Mouse (Mus musculus) heart, postnatal 14 days (tissue): ENCODE measurements around the gene Helq. TPM values are rescaled to one million over a fixed set of nuclear protein-coding genes. Genes with fewer than 3 reads are reported as not detected.

Source experiments
- DNase-seq, 2 experiments: peaks; one replicate each; pipeline ENCODE4 v3.0.0; 2021 to 2022
- intact Hi-C: fragments of 180-260 bp; cut with DNase I; formaldehyde crosslinking; loops from one replicate; pipeline ENCODE4 v1.15.1; 2025
- long read RNA-seq, 2 experiments: library from polyadenylated mRNA; stranded (forward); transcript quantifications; one replicate each; pipeline ENCODE4 v2.0.0; 2021
- total RNA-seq, 2 experiments: library from RNA; stranded (reverse); gene quantifications; 2 replicates each; pipeline ENCODE4 v1.2.3; 2021

Gene Helq
- total RNA-seq, result 1 to 10 TPM; 3.0 to 3.3 TPM
- long read RNA-seq, experiment 1, partial matches to known transcripts, result 0 of 6 reads
- long read RNA-seq, experiment 1, other reads (novel, unspliced or antisense), result 2 of 6 reads
- long read RNA-seq, experiment 2, partial matches to known transcripts, result 0 of 4 reads
- long read RNA-seq, experiment 2, other reads (novel, unspliced or antisense), result 3 of 4 reads

DNA sequence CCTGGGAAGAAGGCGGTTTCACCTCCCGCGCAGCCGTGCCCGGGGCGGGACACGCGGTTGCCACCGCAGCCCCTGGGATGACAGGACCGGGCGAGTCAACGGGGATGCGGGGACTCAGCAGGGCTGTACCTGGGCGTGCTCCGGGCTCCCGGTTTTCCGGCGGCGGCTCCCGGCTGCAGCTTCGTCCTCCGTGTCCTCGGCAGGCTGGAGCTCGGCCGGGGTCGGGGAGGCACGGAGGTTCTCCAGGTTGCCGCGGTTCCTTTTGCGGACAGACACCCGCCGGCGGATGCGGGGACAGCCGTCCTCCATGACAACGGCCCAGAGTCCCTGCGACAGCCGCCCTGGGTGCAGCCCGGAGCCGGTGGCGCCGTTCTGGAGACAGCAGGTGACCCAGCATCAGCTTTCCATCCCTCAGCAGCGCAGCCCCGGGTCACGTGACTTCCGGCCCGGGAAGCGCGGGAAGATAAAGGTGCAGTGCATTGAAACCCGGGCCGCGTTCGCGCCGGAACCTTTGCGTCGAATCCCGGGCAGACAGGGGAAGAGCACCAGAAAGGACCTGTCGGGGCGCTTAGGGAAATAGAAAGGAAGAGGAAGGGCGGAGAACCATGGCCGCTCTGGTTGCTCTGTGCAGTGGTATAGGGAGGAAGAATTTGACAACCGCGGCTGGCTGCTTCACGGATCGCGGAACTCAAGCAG is at the start of gene Helq, which contains the start of gene Mrps18c:
Helq (minus strand) TSS at position 434 of the 696 bp plus-strand sequence.
Mrps18c (plus strand) TSS at position 463 of the 696 bp plus-strand sequence.
- intact Hi-C loops, result loop anchor here (5.0 kb wide), 1 partner anchor 126 kb away; no protein-coding TSS in a partner anchor
- DNase-seq, result peak; percentile 87 to 89

DNA sequence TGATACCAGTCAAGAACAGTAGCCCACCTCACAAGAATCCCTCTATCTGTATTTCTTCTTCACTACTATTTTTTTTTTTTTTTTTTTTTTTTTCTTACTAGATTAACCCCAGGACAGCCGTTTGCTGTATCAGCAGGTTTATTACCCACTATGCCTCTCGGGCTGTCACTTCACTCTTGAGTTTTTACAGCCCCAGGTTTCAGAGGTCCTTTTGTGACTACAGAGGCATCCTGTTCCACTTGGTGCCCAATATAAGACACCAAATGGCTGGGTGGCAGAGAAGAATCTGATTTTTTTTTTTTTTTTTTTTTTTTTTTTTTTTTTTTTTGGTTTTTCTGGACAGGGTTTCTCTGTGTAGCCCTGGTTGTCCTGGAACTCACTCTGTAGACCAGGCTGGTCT is 48.7 kb upstream of the Helq start:
- no peak for DNase-seq
- intact Hi-C loops, result loop anchor here (2.0 to 5.0 kb wide), 2 partner anchors 14 to 60 kb away; no protein-coding TSS in a partner anchor

DNA sequence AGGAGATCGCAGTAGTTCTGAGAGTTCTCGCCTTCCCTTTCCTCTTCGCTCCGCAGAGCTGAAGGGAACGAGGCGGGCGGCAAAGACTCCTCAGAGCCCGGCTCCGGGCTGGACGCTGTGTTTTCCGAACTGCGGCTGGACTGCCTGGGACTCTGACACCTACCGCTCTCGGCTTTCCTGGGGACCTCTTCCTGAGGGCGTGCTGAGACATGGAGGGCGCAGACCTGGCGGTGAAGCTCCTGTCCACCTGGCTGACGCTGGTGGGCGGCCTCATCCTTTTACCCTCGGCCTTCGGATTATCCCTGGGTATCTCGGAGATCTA is 48.2 kb upstream of the Helq start:
- DNase-seq, result no peak
- intact Hi-C loops, result loop anchor here (2.0 to 5.0 kb wide), 2 partner anchors 14 to 61 kb away; no protein-coding TSS in a partner anchor

DNA sequence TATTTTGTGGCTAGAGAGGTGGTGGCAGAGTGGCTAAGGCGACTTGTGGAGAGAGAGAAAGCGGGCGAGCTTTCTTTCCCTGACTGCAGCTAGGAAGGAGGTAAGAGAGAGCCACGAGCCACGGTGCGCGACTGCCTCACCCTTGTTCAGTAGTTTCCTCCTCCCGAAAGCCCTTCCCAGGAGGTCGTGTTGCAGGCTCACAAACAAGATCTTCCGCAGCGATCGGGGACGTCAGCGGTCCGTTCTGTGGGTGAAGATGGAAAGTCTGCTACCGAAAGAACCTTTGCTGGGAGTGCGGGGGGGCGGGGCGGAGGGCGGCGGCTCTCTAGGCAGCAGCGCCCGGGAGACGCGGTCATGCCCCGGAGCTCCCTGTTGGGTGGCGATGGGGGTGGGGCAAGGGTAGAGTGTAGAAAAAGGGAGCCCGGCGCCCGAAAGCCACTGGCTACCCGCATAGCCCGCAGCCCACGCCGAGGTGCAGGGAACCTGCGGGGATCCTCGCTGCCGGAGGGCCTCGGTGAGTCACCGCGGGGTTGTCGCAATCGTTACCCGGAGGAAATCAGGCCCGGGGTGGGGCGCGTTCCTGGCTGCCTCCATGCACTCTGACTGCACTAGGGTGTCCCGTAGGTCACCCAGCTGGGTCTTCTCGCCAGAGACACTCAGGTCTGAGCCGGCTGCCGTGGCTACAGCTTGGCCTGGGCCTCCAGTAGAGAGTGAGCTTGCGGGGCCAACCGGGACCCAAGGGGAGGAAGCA is 47.6 kb upstream of the Helq start:
- intact Hi-C loops, result loop anchor here (2.0 to 5.0 kb wide), 2 partner anchors 15 to 61 kb away; no protein-coding TSS in a partner anchor
- peak; percentile 76 to 77 for DNase-seq

DNA sequence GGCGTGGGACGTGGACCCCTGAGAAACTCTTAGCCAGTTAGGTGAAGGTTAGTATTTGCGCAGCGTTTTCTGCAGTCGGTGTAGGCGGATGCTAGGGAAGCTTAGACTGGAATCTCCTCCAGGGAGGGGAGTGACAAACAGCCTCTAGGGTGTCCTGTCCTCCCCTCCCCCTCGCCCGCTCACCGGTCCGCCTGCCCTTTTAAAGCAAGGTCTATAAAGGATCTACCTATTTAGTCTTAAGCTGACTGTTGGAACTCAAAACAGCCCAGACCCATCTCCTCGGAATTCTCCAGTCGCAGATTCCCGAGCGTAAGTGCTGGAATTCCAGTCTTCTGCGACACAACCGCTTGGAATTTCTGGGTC is 47.1 kb upstream of the Helq start, which contains the start of gene Gpat3:
Gpat3 (plus strand) TSS at position 229 of the 363 bp plus-strand sequence.
- intact Hi-C loops, result loop anchor here (5.0 kb wide), 1 partner anchor 62 kb away; no protein-coding TSS in a partner anchor
- peak; percentile 44 to 59 for DNase-seq

DNA sequence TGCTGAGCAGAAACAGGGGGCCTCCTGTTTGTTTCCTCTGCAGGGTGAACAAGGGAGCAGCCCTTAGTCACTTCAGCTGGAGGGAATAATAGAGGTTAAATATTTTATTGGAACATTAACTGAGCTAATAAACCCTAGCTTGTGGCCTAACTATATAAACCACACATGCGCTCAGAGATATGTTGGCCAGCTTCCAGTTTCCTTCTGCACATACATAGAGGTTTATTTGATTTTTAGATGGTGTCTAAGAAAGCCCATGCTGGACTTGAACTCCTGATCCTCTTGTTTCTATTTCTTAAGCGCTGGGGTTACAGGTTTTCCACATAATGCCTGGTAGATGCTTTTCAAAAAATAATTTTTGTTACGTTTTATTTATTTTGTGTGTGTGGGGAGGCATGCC is 46.1 kb upstream of the Helq start:
- intact Hi-C loops, result no loop called here

DNA sequence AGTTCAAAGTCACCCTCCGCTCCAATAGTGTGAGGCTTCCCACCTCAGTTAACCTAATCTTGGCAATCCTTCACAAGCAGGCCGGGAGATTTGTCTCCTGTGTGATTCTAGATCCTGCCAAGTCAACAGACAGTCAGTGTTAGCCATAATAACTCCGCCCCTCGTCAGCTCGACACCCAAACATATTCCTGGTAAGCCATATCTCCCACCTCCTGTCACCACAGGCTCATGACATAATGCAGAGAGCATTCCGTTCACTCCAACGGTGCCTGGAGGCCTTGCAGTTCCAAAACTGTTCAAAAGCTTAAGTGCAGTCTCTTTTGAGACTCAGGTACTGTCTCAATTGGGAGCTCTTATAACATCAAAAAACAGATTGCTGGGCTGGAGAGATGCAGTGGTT is 39.5 kb upstream of the Helq start:
- intact Hi-C loops, result no loop called here
- peak; percentile 45 to 62 for DNase-seq

More for the DNA sequence above, 46.1 kb upstream of the Helq start:
- DNase-seq, result no peak

DNA sequence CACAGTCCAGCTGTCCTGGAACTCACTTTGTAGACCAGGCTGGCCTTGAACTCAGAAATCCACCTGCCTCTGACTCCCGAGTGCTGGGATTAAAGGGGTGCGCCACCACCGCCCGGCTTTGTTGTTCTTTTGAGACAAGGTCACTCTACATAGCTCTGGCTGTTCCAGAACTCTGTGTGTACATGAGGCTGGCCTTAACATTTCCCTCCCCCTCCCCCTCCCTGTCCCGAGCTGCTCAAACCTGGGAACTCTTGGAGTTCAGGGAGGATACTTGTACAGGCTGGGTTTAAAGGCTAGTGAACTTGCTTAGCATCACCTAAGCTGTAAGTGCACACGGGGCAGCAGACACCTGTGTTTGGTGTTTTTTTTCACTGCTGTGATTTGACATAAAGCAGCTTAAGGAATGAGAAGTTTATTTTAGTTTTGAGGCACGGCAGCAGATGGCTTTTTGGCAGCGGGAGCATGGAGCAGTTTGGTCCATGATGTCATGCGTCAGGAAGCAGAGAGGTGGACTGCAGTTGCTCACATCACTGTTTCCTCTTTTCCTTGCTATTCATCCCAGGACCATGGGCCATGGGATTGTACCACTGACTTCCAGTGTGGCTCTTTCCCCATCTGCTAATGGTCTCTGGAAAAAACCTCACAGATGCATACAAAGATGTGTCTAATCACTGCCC is 37.6 kb upstream of the Helq start:
- intact Hi-C loops, result no loop called here
- no peak for DNase-seq

DNA sequence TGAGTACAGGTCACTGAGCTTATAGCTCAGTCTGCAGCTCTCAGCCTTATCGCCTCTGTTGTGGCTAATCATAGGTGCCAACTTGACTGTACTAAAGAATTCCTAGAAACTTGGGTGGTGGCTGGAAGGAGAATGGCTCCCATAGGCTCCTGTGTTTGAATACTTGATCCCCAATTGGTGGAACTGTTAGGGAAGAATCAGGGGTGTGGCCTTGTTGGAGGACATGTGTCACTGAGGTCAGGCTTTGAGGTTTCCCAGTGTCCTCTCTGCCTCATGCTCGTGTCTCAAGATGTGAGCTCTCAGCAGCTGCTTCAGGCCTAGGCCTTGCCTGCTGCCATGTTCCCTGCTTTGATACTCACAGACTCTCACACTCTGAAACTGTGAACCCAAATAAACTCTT is 35.4 kb upstream of the Helq start:
- intact Hi-C loops, result no loop called here
- DNase-seq, result no peak

DNA sequence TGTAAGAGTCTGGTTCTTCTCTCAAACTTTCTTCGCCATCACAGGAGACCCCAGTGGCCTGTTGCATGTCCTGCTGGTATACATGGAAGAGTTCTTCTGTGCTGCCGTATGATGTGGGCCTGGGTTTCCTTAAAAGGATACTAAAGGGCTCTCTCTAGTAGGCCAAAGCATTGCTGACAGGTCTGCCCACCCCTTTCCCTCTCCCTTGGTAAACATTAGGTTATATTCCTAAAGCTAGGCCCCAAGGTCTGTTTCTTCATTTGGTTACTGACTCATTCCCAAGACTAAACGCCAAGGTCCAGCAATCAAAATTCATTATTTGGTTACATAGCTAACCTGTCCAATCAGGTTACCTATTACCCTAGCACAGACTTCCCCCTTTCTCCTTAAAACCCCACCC is 34.3 kb upstream of the Helq start:
- intact Hi-C loops, result no loop called here
- DNase-seq, result no peak

DNA sequence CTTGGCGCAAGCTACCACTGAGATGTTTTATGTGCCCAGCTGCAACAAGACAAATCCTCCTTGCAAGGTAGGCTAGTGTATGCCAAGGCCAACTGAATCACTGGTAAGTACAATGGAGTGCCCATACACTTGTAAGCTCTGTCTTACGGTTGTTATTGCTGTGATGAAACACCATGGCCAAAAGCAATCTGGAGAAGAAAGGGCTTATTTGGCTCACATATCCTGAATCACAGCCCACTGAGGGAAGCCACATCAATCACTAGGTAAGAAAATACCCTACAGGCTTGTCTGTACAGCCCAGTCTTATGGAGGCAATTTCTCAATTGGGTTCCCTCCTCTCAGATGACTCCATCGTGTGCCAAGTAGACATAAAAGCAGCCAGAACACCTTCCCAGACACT is 30.3 kb upstream of the Helq start:
- intact Hi-C loops, result no loop called here
- DNase-seq, result no peak

DNA sequence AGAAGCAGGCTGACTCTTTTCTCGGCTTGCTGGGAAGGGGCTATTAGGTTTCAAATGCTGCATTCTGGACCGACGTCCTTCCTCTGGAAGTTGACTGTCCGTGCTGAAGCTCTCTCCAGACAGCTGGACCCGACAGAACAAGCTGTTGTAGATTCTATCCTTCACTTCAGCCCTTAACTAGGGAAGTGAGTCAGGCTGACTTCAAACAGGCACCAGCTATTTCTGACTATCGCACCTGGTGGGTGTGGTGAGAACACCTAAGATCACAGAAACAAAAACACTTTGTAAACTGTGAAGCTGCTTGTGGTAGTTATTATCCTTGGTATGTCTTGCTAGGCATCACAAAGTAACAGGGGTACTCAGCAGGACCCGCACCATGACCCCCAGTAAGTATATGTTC is 28.1 kb upstream of the Helq start:
- intact Hi-C loops, result loop anchor here (1.0 kb wide), 1 partner anchor 89 kb away; no protein-coding TSS in a partner anchor
- DNase-seq, result no peak

DNA sequence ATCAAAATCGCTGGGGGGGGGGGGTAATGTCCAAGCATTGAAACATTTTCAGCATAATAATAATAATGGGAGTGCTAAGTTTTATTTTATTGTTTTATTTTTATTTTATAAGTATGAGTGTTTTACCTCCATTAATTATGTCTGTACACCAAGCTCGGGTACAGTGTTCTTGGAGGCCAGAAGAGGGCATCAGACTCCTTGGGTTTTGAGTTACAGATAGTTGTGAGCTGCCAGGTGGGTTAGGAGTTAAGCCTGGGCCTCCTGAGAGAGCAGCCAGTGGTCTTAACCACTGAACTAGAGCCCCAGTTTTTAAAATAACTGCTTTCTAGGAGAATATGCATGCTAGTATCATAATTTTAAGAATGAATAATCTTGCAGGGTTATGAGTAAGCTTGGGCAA is 27.6 kb upstream of the Helq start:
- intact Hi-C loops, result loop anchor here (1.0 kb wide), 1 partner anchor 89 kb away; no protein-coding TSS in a partner anchor

DNA sequence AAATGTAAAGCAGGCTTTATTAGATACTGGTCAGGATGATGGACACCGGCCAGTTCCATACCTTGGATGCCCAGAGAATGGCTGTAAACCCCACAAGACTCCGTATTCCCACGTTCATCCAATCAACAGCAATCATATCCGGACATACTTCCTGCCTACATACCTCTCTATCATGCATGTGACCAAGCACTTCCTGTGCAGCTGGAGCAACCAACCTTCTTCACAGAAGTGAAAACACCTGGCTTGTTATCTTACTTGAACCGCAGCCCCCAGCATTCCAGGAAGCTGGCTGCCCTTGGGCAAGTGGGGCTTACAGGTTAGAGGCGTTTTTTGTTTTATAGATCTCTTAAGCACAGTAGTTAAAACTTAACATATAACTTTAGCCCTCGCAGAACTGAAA is 24.4 kb upstream of the Helq start:
- DNase-seq, result no peak
- intact Hi-C loops, result no loop called here

More for the DNA sequence above, 27.6 kb upstream of the Helq start:
- no peak for DNase-seq

DNA sequence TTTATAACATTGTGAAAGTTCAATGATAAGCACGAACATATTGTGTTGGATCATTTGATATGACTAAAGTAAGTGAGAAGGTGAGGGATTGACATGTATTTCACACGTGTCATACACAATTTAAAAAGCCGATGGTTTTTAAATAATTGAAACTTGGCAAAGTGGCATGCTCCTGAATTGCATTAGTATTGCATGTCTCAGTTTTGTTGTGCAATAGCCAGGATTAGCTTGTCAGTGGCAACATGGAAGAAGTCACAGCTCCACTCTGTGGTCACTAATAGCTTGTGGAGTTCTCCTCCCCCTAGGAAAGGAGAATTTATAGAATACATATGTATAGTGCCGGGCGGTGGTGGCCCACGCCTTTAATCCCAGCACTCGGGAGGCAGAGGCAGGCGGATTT is 23.0 kb upstream of the Helq start:
- no peak for DNase-seq
- intact Hi-C loops, result no loop called here

DNA sequence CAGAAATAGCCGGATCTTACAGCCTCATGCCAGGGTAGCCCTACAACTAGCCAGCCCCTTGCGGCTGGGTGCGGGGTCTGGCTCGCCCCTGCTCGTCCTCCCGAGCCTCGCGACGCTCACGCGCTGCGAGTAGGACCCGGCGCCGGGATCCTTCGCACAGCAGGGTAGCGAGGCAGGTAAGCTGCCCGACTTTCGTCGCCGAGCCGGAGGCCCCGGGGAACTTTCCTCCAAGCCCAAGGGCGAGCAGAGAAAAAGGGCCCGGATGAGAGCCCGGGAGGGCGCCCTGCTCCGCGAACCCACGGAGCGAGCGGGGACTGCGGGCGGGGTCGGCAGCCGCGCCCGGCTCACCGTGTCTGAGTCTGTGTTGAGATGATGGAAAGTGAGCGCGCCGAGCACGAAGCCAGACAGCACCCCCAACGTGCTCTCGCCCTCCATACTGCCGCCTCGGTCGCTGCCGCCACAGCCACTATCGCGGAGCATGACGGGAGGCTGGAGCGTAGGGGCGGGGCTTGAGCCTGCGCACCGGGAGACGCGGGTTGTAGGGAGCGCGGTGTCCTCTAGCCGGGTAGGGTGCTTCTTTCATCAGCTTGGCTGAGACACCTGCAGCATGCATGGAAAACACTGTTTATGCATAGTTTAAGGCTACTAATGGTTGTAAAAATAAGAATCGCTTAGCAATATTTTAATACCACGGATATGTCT is 22.2 kb upstream of the Helq start, which contains the start of gene Abraxas1:
Abraxas1 (minus strand) TSS at position 483 of the 702 bp plus-strand sequence.
- intact Hi-C loops, result no loop called here
- peak; percentile 85 to 90 for DNase-seq

DNA sequence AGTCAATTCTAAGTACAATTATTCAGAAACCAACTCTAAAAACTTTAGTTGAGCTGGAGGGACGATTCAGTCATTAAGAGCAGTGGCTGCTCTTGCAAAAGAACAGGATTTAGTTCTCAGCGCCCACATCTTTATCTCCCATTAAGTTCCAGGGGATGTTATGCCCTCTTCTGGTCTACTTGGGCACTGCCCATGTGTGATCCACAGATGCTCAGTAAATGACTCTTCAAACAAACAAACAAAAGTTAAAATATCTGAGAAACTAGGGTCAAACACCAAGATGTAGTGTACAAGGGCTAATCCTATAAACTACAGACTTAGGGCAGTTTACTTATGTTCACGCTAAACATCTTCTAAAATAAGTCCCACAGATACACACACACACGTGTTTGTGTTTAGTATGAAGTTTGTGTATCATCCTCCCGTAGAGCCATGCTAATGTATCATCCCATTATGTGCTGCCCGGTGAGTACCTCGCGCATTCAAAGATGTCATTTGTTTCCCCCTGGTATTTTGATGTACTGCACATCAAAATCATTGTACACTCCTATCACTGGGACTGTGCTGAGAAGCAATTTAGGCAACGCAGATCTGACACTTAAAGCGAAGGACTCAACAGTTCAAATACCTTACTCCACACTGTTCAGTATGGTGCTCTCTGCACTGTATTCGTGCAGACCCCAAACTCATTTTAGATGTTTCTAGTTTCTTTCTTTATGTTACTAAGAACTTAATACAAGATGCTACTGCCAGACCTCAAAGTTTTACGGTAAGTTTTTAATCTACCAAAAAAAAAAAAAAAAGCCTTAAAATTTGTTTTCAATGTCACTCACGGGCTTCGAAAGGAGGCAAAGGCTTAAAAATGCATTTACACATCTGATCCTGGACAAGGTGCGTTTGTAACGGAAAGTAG is 21.4 kb upstream of the Helq start:
- DNase-seq, result no peak
- intact Hi-C loops, result no loop called here

DNA sequence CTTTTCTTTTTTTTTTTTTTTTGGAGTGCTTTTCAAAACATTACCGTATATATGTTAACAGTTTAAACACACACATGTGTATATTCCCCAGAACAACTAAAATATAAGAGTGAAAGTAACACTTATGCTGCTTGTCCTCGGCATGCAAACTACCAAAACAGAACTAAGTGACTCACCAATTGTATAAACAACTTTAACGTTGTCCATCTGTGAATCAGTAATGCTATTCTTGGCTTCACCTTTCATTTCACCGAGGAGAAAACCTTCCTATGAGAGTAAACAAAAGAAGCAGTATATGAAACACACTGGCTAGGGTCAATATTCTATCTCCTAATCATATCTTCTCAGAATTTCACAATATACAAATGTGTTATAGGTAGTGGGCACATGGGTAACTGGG is 19.9 kb upstream of the Helq start:
- intact Hi-C loops, result no loop called here
- no peak for DNase-seq

DNA sequence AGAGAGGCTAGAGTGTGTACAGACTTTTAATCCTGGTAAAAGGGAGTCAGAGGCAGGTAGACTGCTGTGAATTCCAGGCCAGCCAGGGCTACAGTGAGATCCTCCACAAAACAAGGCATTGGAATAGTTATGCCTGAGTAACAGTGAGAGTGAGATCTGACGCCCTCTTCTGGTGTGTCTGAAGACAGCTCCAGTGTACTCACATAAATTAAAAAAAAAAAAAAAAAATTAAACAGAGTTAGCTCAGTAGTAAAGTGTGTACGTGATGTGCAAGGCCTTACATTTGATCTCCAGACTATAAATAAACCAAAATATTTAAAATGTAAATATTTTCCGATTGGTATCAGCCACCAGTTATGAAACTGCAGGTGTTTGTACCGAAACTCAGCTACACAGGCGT is 4.3 kb downstream of the Helq start:
- intact Hi-C loops, result no loop called here
- DNase-seq, result no peak
